Mouse (Mus musculus) lung, postnatal 4 days (tissue): Measurements from ENCODE around the gene Gramd1b.
"Not testable (repeated sequence)": the region's sequence is repeated elsewhere in the genome, so short reads cannot be mapped to it uniquely, and the experiment has no call there.

ENCODE experiments used
- DNase-seq, 2 experiments: peaks; one replicate each; pipeline ENCODE4 v3.0.0; 2021

The Gramd1b gene

DNA sequence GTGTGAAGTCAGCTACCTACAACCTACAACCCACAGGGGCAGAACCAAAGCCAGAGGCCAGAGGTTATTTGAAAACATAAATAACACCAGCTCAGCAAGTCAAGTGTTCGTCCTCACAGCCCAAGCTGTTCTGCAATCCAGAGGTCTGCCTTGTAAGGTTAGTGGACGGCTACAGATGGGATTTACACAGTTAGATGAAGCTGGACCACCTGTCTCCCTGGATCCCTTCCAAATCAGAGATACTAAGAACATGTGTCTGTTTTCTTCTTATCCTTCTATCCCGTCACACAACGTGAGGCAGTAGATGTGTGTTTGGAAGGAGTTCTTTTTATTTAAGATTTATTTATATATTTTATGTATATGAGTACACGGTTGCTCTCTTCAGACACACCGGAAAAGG lies 21.7 kb downstream of the Gramd1b start:
- DNase-seq: no peak

DNA sequence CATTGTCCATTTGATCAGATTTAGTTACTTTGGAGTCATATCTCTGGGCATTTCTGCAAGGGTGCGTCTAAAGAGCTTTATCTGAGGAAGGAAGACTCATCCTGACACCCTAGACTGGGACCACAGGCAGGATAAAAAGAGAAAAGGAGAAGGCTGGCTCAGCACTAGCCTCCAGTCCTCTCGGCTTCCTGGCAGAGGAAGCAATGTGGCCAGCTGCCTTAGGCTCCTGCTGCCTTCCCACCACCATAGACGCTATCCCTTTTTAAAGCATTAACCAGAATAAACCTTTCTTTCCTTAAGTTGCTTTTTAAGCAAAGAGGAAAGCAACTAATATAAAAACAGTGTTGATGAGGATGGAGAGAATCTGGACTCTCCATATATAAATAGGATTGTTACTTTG lies 24.6 kb downstream of the Gramd1b start:
- DNase-seq: no peak

DNA sequence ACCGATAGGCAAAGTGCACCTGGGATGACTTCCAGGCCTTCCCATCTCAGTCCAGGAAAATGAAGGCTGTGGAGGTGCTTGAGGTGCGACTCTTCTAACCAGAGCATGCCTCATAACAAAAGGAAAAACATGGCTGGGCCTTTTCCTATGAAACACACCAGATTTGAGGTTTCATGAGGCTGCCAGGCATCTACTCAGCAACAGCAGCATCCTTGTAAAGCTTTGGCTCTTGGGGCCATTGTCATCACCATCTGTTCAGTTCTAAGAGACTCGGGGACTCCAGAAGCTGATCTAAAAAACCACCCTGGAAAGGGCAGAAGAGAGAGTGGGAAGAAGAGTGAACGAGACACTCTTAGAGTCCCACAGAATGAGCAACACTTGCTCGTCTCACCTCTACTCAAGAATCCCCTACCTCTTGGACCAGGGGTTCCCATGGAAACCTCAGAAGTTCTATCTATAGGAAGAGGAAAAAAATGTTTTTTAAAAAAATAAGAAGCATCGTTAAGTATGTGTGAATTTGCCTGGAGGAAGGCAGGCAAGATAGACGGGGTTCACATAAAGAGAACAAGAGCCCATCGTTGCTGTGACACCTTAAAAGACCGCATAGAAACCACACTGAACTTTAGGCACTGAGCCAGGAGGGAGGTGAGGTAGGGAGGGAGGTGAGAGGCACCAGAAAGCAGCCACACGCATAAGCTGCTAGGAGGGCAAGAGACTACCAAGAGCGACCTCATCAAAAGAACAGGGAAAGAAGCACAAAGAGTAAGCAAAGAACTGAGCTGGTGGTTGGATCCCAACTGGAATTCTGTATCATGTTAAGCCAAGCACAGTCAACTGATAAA lies 25.5 kb downstream of the Gramd1b start:
- no peak for DNase-seq

DNA sequence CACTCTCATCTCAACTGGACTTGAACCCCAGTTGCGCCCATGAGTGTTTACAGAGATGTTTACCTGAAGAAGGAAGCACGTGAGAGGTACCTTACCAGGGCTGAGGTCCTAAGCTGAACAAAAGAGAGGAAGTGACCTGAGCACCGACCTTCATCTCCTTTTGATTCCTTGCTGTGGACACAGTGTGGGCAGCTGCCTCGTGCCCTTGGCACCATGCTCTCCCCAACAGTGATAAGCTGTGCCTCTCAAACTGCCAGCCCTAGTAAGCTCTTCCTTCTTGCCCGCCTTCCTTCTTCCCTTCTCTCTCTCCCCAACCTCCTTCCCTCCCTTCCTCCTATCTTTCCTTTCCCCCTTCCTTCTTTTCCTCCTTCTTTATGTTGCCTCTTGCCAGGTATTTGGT lies 26.3 kb downstream of the Gramd1b start:
- DNase-seq: no peak

DNA sequence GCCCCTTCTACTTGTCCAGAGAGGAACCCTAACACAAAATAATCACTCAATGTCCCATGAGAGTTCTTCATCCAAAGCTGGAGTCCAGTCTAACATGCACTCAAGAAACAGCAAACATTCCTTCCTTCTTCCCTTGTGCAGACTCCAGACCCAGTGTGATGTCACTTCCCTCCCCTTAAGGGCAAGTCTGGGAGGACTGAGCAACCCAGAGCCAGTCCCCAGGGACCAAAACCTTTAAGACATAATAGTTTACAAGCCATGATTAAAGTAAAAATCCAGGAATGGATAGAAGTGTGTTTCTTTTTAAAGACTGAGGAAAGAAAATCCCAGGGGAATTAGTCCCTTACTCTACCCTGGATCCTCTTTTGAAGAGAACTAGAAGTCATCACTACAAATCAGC lies 30.5 kb downstream of the Gramd1b start:
- no peak for DNase-seq

DNA sequence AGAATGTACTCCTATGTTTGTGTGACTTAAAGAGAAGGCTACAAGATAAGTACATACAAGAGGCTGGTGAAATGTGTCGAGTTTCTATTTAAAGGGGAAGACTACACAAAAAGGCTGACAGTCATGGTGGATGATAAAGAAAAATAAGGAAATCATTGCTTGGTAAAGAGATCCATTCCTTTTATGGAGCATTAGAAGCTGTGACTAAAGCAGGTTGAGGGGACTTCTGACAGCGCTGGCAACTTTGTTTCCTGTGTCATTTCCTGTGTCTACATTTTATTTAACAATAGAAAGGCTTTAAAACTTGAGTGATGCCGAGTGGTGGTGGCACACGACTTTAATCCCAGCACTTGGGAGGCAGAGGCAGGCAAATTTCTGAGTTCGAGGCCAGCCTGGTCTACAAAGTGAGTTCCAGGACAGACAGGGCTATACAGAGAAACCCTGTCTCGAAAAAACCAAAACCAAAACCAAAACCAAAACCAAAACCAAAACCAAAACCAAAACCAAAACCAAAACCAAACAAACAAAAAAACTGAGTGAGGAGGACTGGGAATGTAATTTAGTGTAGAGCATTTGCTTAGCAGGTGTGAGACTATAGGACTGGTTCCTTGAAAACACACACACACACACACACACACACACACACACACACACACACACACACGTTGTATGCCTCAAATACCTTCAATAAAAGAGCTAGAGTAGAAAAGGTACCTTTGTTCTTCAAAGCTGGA lies 48.7 kb downstream of the Gramd1b start:
- not testable (repeated sequence) for DNase-seq

DNA sequence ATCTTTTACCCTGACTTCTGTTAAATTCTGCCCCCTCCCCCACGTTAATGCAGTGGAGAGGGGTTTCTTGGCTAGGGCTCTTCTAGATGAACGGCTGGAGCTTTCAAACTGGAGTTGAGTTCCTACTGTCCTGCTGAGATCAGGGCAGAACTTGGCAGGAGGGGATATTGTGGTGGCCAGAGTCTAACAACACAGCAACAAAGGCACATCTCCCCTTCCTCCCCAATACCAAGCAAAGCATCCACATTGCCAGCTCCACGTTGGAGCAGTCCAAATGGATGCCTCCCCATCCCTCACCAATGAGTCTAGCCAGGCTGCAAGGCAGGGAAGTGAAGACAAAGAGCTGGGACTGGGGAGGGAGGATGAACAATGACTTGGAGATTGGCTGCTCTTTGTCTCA lies 49.9 kb downstream of the Gramd1b start:
- no peak for DNase-seq

DNA sequence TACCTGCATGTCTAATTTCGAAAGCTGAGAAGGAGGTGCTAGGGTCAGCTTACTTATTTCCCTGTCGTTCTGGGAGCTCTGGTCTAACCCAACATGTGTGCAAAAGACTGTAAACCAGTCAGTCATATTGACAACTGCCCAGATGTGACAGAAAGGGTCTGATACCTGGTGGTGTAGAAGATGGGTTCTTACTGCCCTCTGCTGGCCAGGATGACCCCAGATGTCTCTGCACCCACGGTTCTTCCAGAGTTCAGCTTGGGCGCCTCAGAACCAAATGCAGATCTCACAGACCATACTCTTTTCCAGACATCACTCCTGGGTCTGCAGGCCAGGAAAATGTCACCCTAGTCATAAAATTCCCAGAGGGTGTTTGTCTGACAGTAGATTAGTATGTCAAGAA lies 51.9 kb downstream of the Gramd1b start:
- peak; percentile 37 to 68 for DNase-seq

DNA sequence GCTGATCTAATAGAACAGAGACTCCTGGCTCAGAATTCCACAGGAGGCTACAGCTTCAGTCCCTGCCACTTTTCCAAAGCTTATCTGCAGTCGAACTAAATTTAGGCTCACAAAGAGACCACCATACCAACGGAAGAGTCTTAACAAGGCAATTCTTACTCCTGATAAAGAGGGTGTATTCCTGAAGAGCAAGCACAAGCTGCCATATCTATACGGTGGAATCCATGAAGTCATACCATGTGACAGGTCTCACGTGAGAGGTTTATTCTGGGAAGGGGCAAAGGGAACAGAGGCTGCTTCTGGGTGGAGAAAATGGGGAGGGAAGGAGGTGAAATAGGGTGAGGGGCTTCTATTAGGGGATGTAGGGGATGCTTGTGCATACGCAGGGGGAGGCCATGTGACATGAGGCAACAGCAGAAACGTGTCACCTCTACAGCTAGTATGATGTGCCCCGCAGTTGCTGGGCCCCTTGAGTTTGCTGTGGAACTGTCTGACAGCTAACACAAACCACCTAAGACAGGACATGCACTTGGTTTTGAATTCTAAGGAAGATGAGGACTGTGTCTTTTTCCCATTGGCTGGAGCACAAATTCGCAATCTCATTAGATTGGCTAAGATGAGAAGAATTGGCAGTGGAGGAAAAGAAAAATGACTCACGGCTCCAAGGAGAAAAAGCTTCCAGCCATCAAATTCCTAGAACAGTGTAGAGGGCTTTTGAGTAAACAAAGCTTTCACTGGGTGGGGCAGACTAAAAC lies 52.9 kb downstream of the Gramd1b start:
- DNase-seq: no peak

DNA sequence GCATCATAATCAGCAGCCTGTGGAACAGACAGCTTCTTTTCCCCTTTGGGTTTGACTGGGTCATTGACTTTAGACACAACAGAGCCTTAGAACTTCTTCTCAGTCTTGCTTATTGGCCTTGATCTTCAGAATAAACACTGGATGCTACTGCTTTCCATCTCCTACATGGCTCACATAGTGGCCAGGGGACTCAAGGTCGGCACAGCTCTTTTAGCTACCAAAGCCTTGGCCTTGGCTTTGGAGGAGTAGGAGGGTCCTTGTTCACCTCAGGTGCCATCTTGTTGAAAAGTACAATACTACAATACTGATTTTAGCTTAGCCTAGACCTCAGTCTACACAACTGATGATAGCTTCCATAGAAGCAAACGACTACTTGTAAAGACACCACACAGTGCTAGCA lies 53.6 kb downstream of the Gramd1b start:
- DNase-seq: no peak

DNA sequence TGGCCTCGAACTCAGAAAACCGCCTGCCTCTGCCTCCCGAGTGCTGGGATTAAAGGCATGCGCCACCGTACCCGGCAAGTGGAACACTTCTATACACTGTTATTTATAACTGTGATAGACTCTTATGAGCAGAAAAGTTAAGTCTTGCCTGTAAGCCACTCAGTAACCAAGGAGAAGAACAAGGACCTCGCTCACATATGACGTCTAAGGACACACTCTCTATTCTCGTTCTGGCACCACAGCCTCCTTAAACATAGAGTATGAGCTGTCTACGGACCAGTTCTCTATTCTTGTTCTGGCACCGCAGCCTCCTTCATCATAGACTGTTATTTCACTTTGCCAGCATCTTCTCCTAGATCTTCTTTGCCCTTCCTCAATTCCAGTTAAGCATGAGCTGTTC lies 55.1 kb downstream of the Gramd1b start:
- DNase-seq: no peak

DNA sequence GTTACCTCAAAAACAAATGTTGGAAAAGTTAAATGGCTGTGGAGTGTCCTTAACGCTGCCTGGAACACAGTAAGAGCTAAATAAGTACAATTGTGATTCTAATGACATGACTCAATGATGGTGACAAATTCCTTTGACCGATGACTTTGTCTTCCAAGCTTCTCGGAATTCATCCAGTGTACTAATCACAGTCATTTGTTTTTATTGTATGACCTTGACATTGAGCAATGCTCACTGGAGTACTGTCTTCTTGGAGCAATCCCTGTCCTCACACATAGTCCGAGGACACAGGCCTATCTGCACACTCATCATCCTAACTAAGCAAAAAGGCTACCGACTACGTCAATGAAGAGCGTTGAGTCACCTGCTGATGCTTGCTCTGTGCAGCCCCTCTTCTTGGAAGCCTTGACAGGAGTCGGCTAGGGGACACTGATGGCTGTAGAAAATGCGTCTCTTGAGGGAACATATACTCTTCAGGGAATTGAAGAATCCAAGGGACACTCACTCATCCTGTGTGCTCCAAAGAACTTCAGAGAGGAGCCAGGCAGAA lies 58.1 kb downstream of the Gramd1b start:
- no peak for DNase-seq

DNA sequence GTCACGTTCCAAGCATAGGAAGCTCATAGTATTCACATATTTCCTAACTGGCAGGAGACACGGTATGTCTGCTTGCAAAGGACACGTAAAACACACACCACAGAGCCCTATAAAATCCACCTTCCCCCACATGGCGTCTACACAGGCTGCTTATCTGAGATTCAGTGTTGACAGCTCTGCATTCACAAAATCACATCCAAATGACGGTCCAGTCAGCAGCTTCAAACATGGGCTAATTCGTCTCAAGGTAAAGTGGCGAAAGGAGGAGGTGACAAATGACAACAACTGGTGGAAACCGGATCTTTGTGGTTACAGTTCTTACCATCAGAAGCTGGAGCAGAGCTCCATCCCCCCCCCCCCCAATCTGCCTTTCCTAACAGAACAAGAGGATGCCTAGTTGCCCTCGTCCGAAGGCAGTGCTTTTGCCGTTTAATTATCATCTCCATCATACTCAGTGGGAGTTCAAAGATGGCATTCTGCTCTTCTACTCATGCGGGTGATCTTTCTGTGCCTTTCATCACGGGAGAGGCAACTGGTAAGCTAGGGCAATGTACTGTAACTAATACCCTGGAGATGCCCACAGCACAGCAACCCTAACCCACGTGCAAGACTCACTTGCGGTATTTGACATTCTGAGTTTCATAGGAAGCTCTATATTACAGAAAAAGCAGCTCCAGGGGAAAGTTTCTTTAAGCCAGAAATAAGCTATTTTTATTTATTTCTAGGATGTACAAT lies 61.6 kb downstream of the Gramd1b start:
- DNase-seq: no peak

DNA sequence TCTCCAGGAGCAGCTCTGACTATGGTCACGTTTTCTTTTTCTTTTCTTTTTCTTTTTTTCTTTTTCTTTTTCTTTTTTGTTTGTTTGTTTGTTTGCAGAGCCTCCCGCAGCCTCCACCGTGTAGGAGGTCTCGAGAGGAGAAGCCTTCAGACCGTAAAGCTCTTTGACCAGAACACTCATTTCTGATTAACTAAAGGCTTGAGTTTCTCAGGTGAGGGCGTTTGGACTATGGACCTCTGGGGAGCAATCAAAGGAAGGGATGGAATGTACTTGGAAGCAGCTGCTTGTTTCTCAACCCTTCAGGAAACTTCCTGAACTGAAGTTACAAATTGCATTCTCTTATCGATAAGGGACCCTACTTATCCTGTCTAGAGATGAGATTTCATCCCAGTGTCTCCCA lies 64.4 kb downstream of the Gramd1b start:
- no peak for DNase-seq

DNA sequence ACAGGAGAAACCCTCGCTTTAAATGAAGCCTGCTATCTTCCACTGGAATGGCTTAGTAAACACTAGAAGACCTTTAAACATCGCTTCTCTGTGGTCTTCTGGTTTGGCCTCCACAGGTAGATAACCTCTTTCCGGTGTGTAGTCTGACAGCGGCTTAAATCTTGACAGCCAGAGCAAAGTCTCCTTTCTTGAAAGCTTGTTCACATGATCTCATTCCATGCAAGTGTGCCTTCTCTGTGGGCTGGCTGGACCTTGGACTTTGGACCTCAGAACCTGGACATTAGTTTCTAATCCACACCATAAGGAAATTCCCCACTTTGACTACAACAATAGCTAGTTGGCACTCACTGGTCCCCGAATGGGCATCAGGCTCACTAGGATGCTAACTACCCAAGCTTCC lies 65.6 kb downstream of the Gramd1b start:
- DNase-seq: no peak

DNA sequence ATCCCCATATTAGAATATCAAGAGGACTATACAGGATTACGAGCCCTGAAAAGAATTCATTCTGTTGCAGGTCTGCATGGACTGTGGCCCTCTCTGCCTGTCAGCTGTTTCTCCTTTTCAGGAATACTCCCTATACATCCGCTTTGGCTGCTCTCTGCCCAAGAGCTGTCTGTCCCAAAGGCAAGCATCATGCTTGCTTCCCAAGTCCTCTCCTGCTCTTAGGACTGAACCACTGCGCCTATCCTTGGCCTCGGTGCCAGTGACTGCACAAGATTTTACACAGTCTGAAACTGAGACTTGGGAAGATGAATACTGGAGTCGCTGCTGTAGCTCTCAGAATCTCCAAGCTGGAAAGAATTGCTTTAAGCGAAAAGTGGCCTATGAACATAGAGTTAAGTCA lies 68.8 kb downstream of the Gramd1b start:
- no peak for DNase-seq

DNA sequence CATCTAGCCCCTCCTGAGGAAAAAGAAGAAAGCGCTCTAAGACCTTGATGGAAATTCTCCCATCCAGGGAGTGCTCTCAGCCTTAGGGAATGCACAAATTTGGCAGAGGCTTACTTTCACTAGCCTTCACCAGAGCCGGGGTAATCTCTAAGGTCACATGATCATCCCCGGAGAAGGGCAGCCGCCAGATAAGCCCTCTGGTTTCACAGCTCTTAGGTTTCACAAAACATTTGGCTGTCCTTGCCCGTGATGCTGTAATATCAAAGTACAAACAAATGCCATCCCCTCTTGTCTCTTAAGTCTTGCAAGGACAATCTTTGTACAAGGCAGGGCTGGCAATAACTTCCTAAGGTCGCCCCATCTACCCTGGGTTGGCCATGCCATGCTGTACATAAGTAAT lies 70.4 kb downstream of the Gramd1b start:
- no peak for DNase-seq

DNA sequence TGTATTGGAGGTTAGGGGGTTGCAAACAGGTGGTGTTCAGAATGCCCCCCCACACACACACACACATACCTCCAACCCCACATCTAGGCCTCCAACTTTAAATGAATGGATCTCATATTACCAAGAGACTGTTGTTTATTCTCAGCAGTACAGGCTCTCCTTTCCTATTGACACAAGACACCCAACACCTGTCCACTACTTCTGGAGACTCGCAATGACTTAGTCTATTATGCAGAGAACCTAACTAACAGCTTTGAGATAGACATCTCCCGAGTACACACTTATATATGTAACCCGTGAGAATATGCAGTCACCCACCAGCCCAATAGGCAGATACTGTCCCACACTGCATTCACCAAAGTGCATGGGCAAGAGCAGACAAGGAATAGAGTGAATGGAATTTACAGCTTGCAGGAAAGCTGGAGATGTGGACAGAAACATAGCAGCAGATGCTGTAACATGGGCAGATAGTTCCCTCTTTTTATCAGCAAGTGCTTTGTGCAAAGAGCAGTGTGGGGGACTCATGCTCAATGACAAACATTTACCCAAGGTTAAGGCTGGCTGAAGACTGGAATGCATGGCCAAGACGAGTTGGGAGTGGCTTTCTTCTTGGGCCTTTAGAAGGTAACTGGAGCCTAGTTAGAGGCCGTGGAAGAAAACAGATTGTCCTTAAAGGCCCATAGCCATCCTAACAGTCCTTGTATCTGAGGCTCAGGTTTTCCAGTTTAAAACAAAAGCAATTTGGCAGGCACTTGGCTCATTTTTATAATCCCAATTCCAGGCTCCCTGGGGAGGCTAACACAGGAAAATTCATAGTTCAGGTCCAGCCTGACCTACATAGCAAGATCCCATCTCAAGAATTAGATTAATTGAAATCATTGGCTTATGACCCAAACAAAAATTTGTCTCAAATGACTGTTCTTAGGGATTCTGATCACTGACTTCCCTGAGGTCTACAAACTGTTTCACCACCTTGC lies 71.6 kb downstream of the Gramd1b start:
- no peak for DNase-seq

DNA sequence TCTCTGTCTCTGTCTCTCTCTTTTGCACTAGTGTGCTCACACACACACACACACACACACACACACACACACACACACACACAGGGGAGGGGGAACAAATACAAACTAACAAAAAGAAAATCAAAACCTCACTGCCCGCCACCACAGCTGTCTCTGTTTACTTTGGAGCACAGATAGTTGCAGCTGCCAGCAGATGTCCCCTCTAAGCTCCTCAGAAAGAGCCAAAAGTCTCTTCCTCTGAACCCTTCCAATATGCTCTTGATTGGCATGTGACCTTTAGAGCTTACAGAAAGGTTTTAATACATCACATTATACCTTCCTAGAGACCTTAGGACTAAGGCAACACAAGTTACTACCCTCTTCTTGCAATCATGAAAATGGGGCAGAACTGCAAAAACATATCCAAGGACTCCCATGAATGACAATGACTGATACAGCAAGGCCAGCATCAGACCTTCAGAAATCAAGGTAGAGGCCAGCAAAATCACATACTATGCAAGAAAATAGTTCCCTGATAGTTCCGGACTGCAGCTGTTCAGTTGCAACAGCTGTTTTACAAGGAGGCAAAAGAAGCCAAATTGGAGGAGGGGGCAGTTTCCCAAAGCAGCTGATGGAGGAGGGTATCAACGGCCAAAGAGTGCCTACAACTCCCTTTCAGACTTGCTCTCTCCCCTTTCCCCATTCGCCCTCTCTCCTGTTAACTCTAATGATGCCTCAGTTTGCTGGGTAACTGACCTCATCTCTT lies 72.5 kb downstream of the Gramd1b start:
- no peak for DNase-seq

DNA sequence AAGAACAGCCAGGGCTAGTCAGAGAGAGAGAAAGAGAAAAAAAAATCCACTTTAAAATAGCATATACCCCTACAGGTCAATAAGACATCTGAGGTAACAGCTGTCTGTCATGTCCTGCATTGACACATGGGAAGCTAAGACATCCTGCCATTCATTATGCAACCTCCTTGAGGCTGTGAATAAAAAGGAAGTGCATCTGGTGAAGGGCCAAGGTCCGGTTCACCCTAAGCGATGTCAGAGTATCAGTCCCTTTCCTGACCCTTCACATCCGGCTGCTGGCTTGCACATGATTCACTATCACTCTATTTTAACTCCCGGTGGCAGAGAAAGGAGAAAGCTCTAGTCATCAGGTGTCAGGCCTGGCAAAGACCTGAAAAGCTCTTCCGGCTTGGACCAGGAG lies 73.7 kb downstream of the Gramd1b start:
- DNase-seq: peak in 1 of 2 experiments; percentile 18

DNA sequence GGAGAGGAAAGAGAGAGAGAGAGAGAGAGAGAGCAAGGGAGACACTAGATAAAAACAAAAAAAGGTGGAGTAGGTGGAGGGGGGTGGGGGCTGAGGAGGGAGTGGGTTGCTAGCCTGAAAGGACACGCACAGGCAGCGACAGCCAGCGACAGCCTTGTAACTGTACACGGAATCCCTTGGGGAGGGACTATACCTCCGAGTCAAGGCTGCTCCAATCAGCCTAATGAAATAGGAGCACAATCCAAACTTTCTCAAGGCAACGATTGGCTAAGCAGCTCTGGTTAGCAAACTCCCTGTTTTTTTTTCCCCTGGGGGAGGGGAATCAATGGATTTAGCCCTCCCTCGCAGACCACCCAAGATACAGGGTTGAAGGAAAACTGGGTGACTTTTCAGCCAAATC lies 75.0 kb downstream of the Gramd1b start:
- DNase-seq: peak; percentile 56 to 64
